Mouse (Mus musculus): ENCODE results near the gene Olfr1360. TPM values are rescaled to one million over a fixed set of nuclear protein-coding genes. Genes with fewer than 3 reads are reported as not detected.

Olfr1360 gene
- under 1 TPM in 1 of 2 experiments, not detected in 1; 0.21 TPM for polyA plus RNA-seq (2017; shearing (Covaris generic))

DNA sequence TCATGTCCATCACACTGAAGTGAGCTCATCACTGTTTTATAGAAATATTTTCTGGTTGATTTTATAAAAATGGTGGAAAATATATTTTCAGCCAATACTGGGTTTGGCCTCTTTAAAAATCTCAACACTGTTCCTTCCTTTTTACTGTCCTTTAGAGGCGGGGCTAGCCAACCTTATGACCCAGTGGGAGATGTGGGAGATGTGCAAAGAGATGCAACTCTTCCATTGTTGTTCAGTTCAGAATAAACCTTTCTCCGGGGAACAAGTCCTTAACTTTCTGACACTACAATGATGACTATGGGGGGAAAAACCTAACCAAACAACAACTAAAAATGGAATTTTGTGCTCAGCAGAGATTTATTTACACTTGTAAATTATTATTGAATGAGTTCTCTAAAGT lies at the start of gene Olfr1360:
Gene Olfr1360 (minus strand): TSS at position 101 of the 400 bp plus-strand sequence.

DNA sequence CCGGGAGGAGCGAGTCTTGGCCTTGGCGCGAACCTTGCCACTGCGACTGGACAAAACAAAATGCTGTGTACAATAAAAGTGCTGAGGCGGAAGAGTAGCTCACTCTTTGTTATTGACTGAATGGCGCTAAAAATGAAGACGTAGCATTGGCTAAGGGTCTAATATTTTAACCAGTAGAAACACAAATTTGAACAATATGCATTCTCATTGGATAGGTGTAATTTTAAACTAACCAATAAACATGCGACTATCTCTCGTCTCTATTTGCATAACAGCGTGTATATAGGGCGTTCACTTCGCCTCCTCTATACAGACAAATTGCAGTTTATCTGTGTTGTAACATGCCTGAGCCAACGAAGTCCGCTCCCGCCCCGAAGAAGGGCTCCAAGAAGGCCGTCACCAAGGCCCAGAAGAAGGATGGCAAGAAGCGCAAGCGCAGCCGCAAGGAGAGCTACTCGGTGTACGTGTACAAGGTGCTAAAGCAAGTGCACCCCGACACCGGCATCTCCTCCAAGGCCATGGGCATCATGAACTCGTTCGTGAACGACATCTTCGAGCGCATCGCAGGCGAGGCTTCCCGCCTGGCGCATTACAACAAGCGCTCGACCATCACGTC lies 44.7 kb upstream of the Olfr1360 start, which contains the start of gene Hist1h2bm:
Gene Hist1h2bm (plus strand): TSS at position 288 of the 616 bp plus-strand sequence.

DNA sequence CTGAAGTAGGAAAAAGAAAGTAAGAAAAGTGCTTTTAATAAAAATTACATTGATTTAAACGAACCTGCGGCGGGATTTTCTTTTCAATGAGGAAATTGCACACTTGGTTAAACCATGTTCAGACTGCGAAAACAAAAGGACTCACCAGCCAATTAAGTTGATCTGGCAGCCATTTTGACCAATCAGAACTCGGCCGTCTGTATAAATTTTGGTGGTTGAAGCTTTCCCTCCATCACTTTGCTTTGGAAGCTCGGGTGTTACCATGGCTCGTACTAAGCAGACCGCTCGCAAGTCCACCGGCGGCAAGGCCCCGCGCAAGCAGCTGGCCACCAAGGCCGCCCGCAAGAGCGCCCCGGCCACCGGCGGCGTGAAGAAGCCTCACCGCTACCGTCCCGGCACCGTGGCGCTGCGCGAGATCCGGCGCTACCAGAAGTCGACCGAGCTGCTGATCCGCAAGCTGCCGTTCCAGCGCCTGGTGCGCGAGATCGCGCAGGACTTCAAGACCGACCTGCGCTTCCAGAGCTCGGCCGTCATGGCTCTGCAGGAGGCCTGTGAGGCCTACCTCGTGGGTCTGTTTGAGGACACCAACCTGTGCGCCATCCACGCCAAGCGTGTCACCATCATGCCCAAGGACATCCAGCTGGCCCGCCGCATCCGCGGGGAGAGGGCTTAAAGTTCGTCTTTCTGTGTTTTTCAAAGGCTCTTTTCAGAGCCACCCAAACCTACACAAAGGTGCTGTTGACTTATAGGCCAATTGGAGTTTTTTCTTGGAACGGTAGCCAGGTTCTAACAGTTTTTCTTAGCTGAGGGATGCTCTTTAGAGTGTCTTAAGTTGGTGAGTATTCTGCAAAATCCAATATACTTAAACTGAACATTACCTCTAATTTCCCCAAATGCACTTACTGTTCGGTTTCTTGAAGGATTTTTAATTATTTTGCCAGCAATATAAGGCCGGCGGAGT lies 40.5 kb upstream of the Olfr1360 start, which contains the start of gene Hist1h3h:
Gene Hist1h3h (plus strand): TSS at position 263 of the 961 bp plus-strand sequence.

DNA sequence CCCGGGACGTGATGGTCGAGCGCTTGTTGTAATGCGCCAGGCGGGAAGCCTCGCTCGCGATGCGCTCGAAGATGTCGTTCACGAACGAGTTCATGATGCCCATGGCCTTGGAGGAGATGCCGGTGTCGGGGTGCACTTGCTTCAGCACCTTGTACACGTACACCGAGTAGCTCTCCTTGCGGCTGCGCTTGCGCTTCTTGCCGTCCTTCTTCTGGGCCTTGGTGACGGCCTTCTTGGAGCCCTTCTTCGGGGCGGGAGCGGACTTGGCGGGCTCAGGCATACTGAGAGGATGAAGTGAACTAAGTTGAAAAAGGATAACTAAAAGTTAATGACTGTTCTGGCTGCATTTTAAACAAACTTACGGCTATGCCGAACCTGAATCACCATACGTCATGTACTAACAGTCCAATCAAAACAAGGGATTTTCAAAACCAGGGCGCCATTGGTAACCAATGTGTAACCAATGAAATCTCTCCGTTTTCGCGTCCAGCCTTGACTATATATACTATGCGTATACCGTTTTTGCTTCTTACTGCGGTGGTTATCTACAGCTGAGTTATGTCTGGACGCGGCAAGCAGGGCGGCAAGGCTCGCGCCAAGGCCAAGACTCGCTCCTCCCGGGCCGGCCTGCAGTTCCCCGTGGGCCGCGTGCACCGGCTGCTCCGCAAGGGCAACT lies 38.8 kb upstream of the Olfr1360 start, which contains the start of the genes Hist1h2bl and Hist1h2ai:
Gene Hist1h2bl (minus strand): TSS at position 280 of the 676 bp plus-strand sequence.
Gene Hist1h2ai (plus strand): TSS at position 559 of the 676 bp plus-strand sequence.

DNA sequence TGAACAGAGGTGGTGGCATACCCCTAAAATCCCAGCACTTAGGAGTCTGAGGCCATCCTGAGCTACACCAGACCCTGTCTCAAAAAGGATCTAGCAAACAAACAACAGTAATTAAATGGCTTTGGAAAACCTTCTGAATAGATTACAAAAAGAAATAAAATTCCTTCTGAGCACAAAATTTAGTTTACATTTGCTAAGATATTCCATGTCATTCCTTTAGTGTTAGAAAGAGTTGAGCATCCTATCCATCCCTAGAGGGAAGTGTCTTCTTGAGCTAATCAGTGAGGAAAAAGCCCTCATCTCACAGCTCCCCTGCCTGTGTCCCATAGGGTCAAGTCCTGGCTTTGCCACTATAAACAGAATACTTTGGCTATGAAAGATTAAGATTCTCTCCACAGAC lies 20.6 kb upstream of the Olfr1360 start, which contains the start of gene Olfr1359:
Gene Olfr1359 (plus strand): TSS at position 301 of the 400 bp plus-strand sequence.

DNA sequence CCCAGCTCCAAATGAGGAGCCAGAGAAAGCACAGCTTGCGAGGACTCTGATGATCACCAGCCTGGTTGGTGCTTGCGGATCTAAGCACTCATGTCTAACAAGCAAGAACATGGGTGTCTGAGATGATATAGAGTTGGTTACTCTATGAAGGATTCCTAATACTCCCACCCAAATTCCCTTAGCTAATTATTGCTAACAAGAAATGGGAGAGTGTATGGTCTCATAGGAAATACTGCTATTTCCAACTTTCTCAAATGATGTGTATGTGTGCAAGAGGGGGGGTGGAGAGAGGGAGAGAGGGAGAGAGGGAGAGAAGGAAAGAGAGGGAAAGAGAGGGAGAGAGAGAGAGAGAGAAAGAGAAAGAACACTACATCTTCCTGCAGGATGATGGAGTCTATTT lies 13.9 kb downstream of the Olfr1360 start, which contains the start of gene Olfr1361:
Gene Olfr1361 (minus strand): TSS at position 101 of the 400 bp plus-strand sequence.

DNA sequence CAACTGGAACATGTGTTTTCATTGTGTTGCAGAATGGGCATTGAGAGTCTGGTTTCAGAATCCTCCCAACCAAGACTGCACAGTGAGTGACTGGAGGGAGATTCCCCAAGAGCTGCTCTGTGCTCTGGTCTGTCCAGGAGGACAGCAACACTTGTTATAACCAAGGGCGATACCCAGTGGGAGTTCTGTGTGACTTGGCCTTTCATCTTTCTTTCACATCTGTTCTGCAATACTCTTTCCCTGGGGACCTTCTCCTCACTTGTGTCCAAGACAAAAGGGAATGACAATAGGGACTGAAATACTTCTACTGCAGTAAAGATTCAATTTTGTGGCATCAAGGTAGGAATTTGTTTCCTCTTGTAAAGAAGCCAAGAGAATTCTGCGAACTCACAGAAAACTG lies 34.8 kb downstream of the Olfr1360 start, which contains the start of gene Olfr11:
Gene Olfr11 (minus strand): TSS at position 101 of the 400 bp plus-strand sequence.

Other genes with a start within 250 kb of the Olfr1360 start
- gene Pgbd1, start 236.3 kb downstream of the Olfr1360 start, polyA plus RNA-seq (2017; shearing (Covaris generic)) = under 1 TPM; 0.23 to 0.53 TPM
- 1 to 10 TPM; 7.6 to 7.7 TPM for gene Zscan26, start 223.7 kb downstream of the Olfr1360 start, polyA plus RNA-seq (2017; shearing (Covaris generic))
- under 1 TPM; 0.11 to 0.44 TPM for gene Nkapl, start 208.9 kb downstream of the Olfr1360 start, polyA plus RNA-seq (2017; shearing (Covaris generic))
- gene Zkscan4, start 198.5 kb downstream of the Olfr1360 start, polyA plus RNA-seq (2017; shearing (Covaris generic)) = not detected
- not detected for gene Gm10065, start 198.0 kb downstream of the Olfr1360 start, polyA plus RNA-seq (2017; shearing (Covaris generic))
- under 1 TPM; 0.08 to 0.54 TPM for gene AK157302, start 182.2 kb downstream of the Olfr1360 start, polyA plus RNA-seq (2017; shearing (Covaris generic))
- gene Gm11273, start 176.0 kb downstream of the Olfr1360 start, polyA plus RNA-seq (2017; shearing (Covaris generic)) = 10 to 100 TPM; 10.6 to 16.4 TPM
- 10 to 100 TPM in 1 of 2 experiments, 1 to 10 TPM in 1; 7.6 to 12.8 TPM for gene Zkscan8, start 146.3 kb downstream of the Olfr1360 start, polyA plus RNA-seq (2017; shearing (Covaris generic))
- gene Olfr1366, start 134.6 kb downstream of the Olfr1360 start, polyA plus RNA-seq (2017; shearing (Covaris generic)) = not detected
- 1 to 10 TPM in 1 of 2 experiments, under 1 TPM in 1; 0.95 to 2.1 TPM for gene Olfr1535, start 117.5 kb downstream of the Olfr1360 start, polyA plus RNA-seq (2017; shearing (Covaris generic))
- gene Olfr1364, start 95.6 kb downstream of the Olfr1360 start, polyA plus RNA-seq (2017; shearing (Covaris generic)) = not detected
- not detected for gene Olfr1362, start 63.4 kb downstream of the Olfr1360 start, polyA plus RNA-seq (2017; shearing (Covaris generic))
- gene Olfr11, start 34.9 kb downstream of the Olfr1360 start, polyA plus RNA-seq (2017; shearing (Covaris generic)) = not detected
- under 1 TPM in 1 of 2 experiments, not detected in 1; 0.60 TPM for gene Olfr1361, start 14.0 kb downstream of the Olfr1360 start, polyA plus RNA-seq (2017; shearing (Covaris generic))
- gene Olfr1359, start 20.7 kb upstream of the Olfr1360 start, polyA plus RNA-seq (2017; shearing (Covaris generic)) = under 1 TPM in 1 of 2 experiments, not detected in 1; 0.71 TPM
- gene Hist1h2bl, start 38.7 kb upstream of the Olfr1360 start, polyA plus RNA-seq (2017; shearing (Covaris generic)) = 1 to 10 TPM in 1 of 2 experiments, not detected in 1; 1.4 TPM
- 10 to 100 TPM; 14.1 to 15.1 TPM for gene Hist1h2ai, start 39.0 kb upstream of the Olfr1360 start, polyA plus RNA-seq (2017; shearing (Covaris generic))
- 1 to 10 TPM; 1.7 to 2.2 TPM for gene Hist1h3h, start 40.3 kb upstream of the Olfr1360 start, polyA plus RNA-seq (2017; shearing (Covaris generic))
- not detected for gene Hist1h2bm, start 44.6 kb upstream of the Olfr1360 start, polyA plus RNA-seq (2017; shearing (Covaris generic))
- under 1 TPM in 1 of 2 experiments, not detected in 1; 0.34 TPM for gene Hist1h4j, start 57.7 kb upstream of the Olfr1360 start, polyA plus RNA-seq (2017; shearing (Covaris generic))
- gene Hist1h4k, start 73.1 kb upstream of the Olfr1360 start, polyA plus RNA-seq (2017; shearing (Covaris generic)) = 10 to 100 TPM in 1 of 2 experiments, 1 to 10 TPM in 1; 4.7 to 30.8 TPM
- 1 to 10 TPM; 2.4 to 8.2 TPM for gene Hist1h2ak, start 76.4 kb upstream of the Olfr1360 start, polyA plus RNA-seq (2017; shearing (Covaris generic))
- gene Hist1h2bn, start 76.7 kb upstream of the Olfr1360 start, polyA plus RNA-seq (2017; shearing (Covaris generic)) = 1 to 10 TPM; 3.2 to 5.7 TPM
- 1 to 10 TPM; 2.0 to 3.3 TPM for gene Hist1h1b, start 103.2 kb upstream of the Olfr1360 start, polyA plus RNA-seq (2017; shearing (Covaris generic))
- gene Hist1h3i, start 106.0 kb upstream of the Olfr1360 start, polyA plus RNA-seq (2017; shearing (Covaris generic)) = 1 to 10 TPM in 1 of 2 experiments, not detected in 1; 1.5 TPM
- gene Hist1h2an, start 109.8 kb upstream of the Olfr1360 start, polyA plus RNA-seq (2017; shearing (Covaris generic)) = 1 to 10 TPM; 2.5 to 3.2 TPM
- 1 to 10 TPM in 1 of 2 experiments, not detected in 1; 1.6 TPM for gene Hist1h2bp, start 110.1 kb upstream of the Olfr1360 start, polyA plus RNA-seq (2017; shearing (Covaris generic))
- gene Hist1h2bq, start 132.8 kb upstream of the Olfr1360 start, polyA plus RNA-seq (2017; shearing (Covaris generic)) = 10 to 100 TPM in 1 of 2 experiments, 1 to 10 TPM in 1; 7.5 to 13.4 TPM
- not detected for gene Hist1h2ao, start 133.1 kb upstream of the Olfr1360 start, polyA plus RNA-seq (2017; shearing (Covaris generic))
- gene Hist1h4m, start 134.3 kb upstream of the Olfr1360 start, polyA plus RNA-seq (2017; shearing (Covaris generic)) = 10 to 100 TPM; 42.5 to 43.7 TPM
- 10 to 100 TPM; 22.4 to 34.7 TPM for gene Hist1h4n, start 154.8 kb upstream of the Olfr1360 start, polyA plus RNA-seq (2017; shearing (Covaris generic))
- 100 to 1,000 TPM; 128 to 153 TPM for gene Hist1h2ap, start 156.1 kb upstream of the Olfr1360 start, polyA plus RNA-seq (2017; shearing (Covaris generic))
- 10 to 100 TPM in 1 of 2 experiments, 1 to 10 TPM in 1; 7.3 to 14.5 TPM for gene Hist1h2br, start 156.3 kb upstream of the Olfr1360 start, polyA plus RNA-seq (2017; shearing (Covaris generic))